Mouse (Mus musculus) lung, embryonic 14.5 days (tissue): ENCODE results near the gene Gm28363. TPM values are rescaled to one million over a fixed set of nuclear protein-coding genes. Genes with fewer than 3 reads are reported as not detected.
"Not testable (repeated sequence)": the region's sequence is repeated elsewhere in the genome, so short reads cannot be mapped to it uniquely, and the experiment has no call there.

Experiments
- ATAC-seq: fragments of 200-750 bp; cut with Nextera tagmentation; 2 replicates; pipeline ENCODE4 v1.8.0; 2017; ENCODE audit warnings: mild to moderate bottlenecking, moderate TSS enrichment, moderate library complexity; ENCODE audit not compliant: insufficient read depth
- DNase-seq: peaks from one replicate; pipeline ENCODE4 v3.0.0-alpha.2; 2015
- H3K27ac ChIP-seq: fragments of 300-500 bp; sonication (generic); 2 replicates; pipeline ENCODE4 v1.5.1; 2014; ENCODE audit warnings: low read depth, mild to moderate bottlenecking, moderate library complexity
- H3K27me3 ChIP-seq: fragments of 300-500 bp; sonication (generic); 2 replicates; pipeline ENCODE4 v1.6.1; 2014; ENCODE audit warnings: low read length, control low read depth; ENCODE audit not compliant: insufficient read depth
- H3K36me3 ChIP-seq: fragments of 300-500 bp; sonication (generic); 2 replicates; pipeline ENCODE4 v1.6.1; 2014; ENCODE audit warnings: control low read depth; ENCODE audit not compliant: insufficient read depth
- H3K4me1 ChIP-seq: fragments of 300-500 bp; sonication (generic); 2 replicates; pipeline ENCODE4 v1.6.1; 2014; ENCODE audit warnings: antibody characterized with exemption, control low read depth; ENCODE audit not compliant: insufficient read depth
- H3K4me2 ChIP-seq: fragments of 300-500 bp; sonication (generic); 2 replicates; pipeline ENCODE4 v1.6.1; 2014; ENCODE audit warnings: mild to moderate bottlenecking
- H3K4me3 ChIP-seq: fragments of 300-500 bp; sonication (generic); 2 replicates; pipeline ENCODE4 v1.5.1; 2014; ENCODE audit warnings: low read depth, low read length
- H3K9ac ChIP-seq: fragments of 300-500 bp; sonication (generic); 2 replicates; pipeline ENCODE4 v1.6.1; 2014
- H3K9me3 ChIP-seq: fragments of 300-500 bp; sonication (generic); 2 replicates; pipeline ENCODE4 v1.6.1; 2016; ENCODE audit warnings: low read depth, low read length, control low read depth
- WGBS: fragments of 180-500 bp; shearing (Covaris S2); extraction: QIAGEN DNeasy Blood & Tissue Kit; methylation state at CpG from one replicate; pipeline ENCODE4 v1.1.7; 2014; 5-methylcytosine and 5-hydroxymethylcytosine counted together
- polyA plus RNA-seq: library from polyadenylated mRNA; unstranded; fragments of >200 nt; fragmentation: Nextera tagmentation; extraction: Ambion mirVana; gene quantifications from 2 replicates; pipeline ENCODE4 v1.2.1, GENCODE M21; 2014

Gm28363 gene
- polyA plus RNA-seq, result not detected in 2 replicates

DNA sequence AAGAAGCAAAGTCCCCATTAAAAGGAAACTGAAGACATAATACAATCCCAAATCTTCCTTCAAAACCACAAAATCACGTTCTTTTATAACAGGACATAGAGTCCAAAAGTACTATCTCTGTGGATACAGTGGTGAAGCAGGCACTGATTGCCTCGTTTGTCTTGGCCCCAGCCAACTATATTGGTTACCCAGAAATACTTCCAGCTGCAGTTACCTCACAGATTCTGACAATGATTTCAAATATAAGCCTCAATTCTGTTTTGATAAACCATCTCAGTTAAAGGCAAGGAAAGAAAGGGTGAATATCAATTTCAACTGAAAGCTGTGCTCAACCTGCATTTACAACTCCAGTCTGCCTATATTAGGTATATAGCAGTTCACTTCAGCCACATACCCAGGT, at the start of gene Gm28363:
Gene Gm28363, plus strand, starts transcription at position 301 of the 400 bp plus-strand sequence.
- not testable (repeated sequence) for H3K4me1 ChIP-seq, H3K9ac ChIP-seq, H3K4me3 ChIP-seq, ATAC-seq, H3K9me3 ChIP-seq, DNase-seq, H3K4me2 ChIP-seq, H3K27me3 ChIP-seq, H3K36me3 ChIP-seq, H3K27ac ChIP-seq
- 37% methylated on average over 2 of the region's 2 CpGs for WGBS

DNA sequence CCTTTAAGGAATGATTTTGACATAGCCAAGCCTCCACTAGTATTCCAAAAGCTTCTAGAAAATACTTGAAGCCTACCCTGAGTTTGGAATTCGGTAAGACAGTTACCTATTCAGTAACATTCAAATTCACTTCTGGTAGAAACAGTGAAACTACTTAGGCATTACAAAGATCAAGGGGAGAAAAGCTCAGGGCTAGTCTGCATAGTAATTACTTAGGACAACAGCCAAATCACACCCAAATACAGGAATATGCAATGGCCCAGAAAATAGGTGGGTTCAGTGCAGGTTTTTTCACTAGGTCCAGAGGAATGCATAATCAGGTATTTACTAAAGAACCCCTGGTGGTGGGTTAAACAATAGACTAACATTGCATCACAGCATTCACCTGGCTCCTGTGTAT, 46.7 kb upstream of the Gm28363 start:
- H3K9ac ChIP-seq, H3K27ac ChIP-seq, H3K9me3 ChIP-seq, H3K4me1 ChIP-seq, H3K27me3 ChIP-seq, ATAC-seq, H3K4me2 ChIP-seq, DNase-seq, H3K36me3 ChIP-seq, H3K4me3 ChIP-seq: not testable (repeated sequence)
- WGBS, result 52% methylated on average over 1 of the region's 1 CpGs

Other genes starting within 250 kb of the Gm28363 start
- gene B020011L13Rik, start 84.0 kb downstream of the Gm28363 start, polyA plus RNA-seq, result not detected in 2 replicates
- gene Gm28360, start 132.9 kb downstream of the Gm28363 start, polyA plus RNA-seq, result not detected in 2 replicates
- gene Gm28168, start 230.9 kb downstream of the Gm28363 start, polyA plus RNA-seq, result not detected in 2 replicates